Comparison of ENCODE assay signal across 18 mouse cellular contexts in the genomic region with DNA sequence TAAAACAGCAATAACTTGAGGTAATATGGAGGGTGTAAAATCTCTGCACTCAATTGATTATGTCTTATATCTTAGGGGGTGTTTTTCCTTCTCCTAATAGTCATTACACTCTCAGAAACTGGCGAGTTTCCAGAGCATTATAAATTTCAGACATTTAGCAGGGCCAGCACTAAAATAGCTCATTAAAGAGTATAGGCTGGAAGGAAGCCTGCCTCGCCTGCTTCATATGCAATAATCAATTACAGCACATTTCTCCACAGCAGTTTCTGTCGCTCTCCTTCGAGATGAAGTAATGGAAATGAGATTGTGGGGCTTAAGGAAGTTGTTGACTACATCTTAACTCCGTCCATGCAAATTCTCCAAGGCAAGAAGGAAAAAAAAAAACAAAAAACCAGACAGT.
"Had no signal": no experiment of that assay in that cellular context is flagged by ENCODE, and none has a peak within 500 bp of the region (broad histone marks: within the 10 kb centered on the region; RNA-seq: fewer than 3 reads in every experiment).

No protein-coding gene starts in this region.

- H3K9ac ChIP-seq: intestine, embryonic 15.5 days; kidney, embryonic 15.5 days; liver, embryonic 12.5 days; liver, embryonic 15.5 days; midbrain, embryonic 12.5 days; midbrain, embryonic 15.5 days; neural tube, embryonic 12.5 days had no signal

- H3K4me2 ChIP-seq: intestine, embryonic 15.5 days; kidney, embryonic 15.5 days; liver, embryonic 12.5 days; liver, embryonic 15.5 days; midbrain, embryonic 12.5 days; midbrain, embryonic 15.5 days; neural tube, embryonic 12.5 days had no signal

- H3K36me3 ChIP-seq: intestine, embryonic 15.5 days; kidney, embryonic 15.5 days; liver, embryonic 12.5 days; liver, embryonic 15.5 days; midbrain, embryonic 12.5 days; midbrain, embryonic 15.5 days; neural tube, embryonic 12.5 days had no signal

- H3K4me3 ChIP-seq: intestine, embryonic 15.5 days; kidney, embryonic 15.5 days; left cerebral cortex, adult 2 months; liver, embryonic 12.5 days; liver, embryonic 15.5 days; midbrain, embryonic 12.5 days; midbrain, embryonic 15.5 days; neural tube, embryonic 12.5 days had no signal

- H3K4me1 ChIP-seq: intestine, embryonic 15.5 days; kidney, embryonic 15.5 days; liver, embryonic 12.5 days; liver, embryonic 15.5 days; midbrain, embryonic 15.5 days; neural tube, embryonic 12.5 days had no signal

- DNase-seq: kidney, adult 11 months; kidney, adult 8-10 months; kidney, postnatal 10 days; kidney, postnatal 36 days; layer of hippocampus, adult 9-11 months; liver; lung, adult 18-20 months; thymus, adult 18-20 months; thymus, postnatal 36 days had no signal

- ATAC-seq: intestine, embryonic 15.5 days; liver, embryonic 12.5 days; midbrain, embryonic 15.5 days had no signal

- H3K27me3 ChIP-seq: intestine, embryonic 15.5 days; kidney, embryonic 15.5 days; liver, embryonic 12.5 days; liver, embryonic 15.5 days; midbrain, embryonic 12.5 days; midbrain, embryonic 15.5 days; neural tube, embryonic 12.5 days had no signal

- H3K9me3 ChIP-seq: intestine, embryonic 15.5 days; kidney, embryonic 15.5 days; liver, embryonic 15.5 days; midbrain, embryonic 12.5 days; midbrain, embryonic 15.5 days; neural tube, embryonic 12.5 days had no signal

- H3K27ac ChIP-seq: intestine, embryonic 15.5 days; kidney, embryonic 15.5 days; left cerebral cortex, adult 2 months; liver, embryonic 12.5 days; liver, embryonic 15.5 days; macrophage; midbrain, embryonic 12.5 days; midbrain, embryonic 15.5 days; neural tube, embryonic 12.5 days had no signal
